ENCODE assay signal across 9 mouse cellular contexts in the genomic region with DNA sequence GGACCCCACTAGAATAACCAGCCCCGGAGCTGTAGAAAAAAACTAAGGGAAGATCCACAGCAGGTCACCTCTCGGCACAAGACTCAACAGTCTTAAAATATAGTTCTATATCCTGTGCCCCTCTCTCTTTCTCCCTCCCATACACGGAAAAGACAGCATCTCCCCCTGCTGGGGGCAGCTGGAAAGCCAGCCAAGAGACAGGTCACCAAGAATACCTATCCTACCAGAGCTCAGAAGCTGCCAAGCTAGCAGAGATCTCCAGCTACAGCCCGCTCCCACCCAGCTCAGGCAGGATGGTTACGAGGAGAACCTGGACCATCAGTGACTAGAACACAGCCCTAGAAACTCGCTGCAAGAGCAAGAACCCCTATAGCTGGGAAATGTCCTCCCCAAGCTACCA. TPM values are rescaled to one million over a fixed set of nuclear protein-coding genes. Genes with fewer than 3 reads are reported as not detected.
DNase-seq lines count a peak whose midpoint lies in the region; ATAC-seq and TF ChIP-seq lines count a peak whose summit lies in the region.
"Had no signal": no experiment of that assay in that cellular context is flagged by ENCODE, and none has a peak within 500 bp of the region (broad histone marks: within the 10 kb centered on the region; RNA-seq: fewer than 3 reads in every experiment).

No protein-coding gene starts in this region.

- H3K4me1 ChIP-seq in lung, postnatal 0 days (ENCODE audit: insufficient read depth, low read depth, low read length) = peaks cover 62% of the 10 kb centered on the region
- H3K4me1 ChIP-seq in small intestine, adult 2 months (ENCODE audit: control insufficient read depth, insufficient read depth, insufficient read length, low read length) = peaks cover 23% of the 10 kb centered on the region

- peak; percentile 76 for TF ChIP-seq CTCF in lung, postnatal 0 days (IDR thresholded peaks at IDR 0.05)
- TF ChIP-seq CTCF in small intestine, adult 2 months (IDR thresholded peaks at IDR 0.05; ENCODE audit: extremely low read depth, insufficient read length, insufficient replicate concordance, low read depth, low read length) = peak; percentile 39; the same call in 1 of the 2 replicates

- ATAC-seq in lung, postnatal 0 days = no peak
- no peak for ATAC-seq in monocyte, adult 5-6 weeks (replicated peaks; ENCODE audit: insufficient number of reproducible peaks, low FRiP score, low TSS enrichment, poor library complexity, severe bottlenecking)

- no peak overlapping the region for H3K4me2 ChIP-seq in lung, postnatal 0 days (replicated peaks; ENCODE audit: low read depth, low read length)

- TF ChIP-seq EP300 in lung, postnatal 0 days (IDR thresholded peaks at IDR 0.05) = no peak

- no peaks in the 10 kb centered on the region for H3K9me3 ChIP-seq in lung, postnatal 0 days (ENCODE audit: low read length)

- H3K27ac ChIP-seq in lung, postnatal 0 days (ENCODE audit: low read length) = no peak overlapping the region
- H3K27ac ChIP-seq in small intestine, adult 2 months (ENCODE audit: insufficient read depth, low read depth, low read length) = no peak overlapping the region

- no peaks in the 10 kb centered on the region for H3K27me3 ChIP-seq in lung, postnatal 0 days (replicated peaks; ENCODE audit: insufficient read depth, low read length)
- no peaks in the 10 kb centered on the region for H3K27me3 ChIP-seq in small intestine, adult 2 months (ENCODE audit: control insufficient read depth, insufficient read depth, low read length)

- H3K9ac ChIP-seq in lung, postnatal 0 days (replicated peaks; ENCODE audit: low read depth) = no peak overlapping the region

- H3K36me3 ChIP-seq in lung, postnatal 0 days (ENCODE audit: insufficient read depth, low read length) = peaks cover 6% of the 10 kb centered on the region; the same call in 1 of the 2 replicates
- H3K36me3 ChIP-seq in small intestine, adult 2 months (ENCODE audit: control insufficient read depth, insufficient read depth, low read length) = no peaks in the 10 kb centered on the region

- peak; percentile 72 for DNase-seq in adrenal gland, postnatal 10 days
- DNase-seq in adrenal gland, adult 18-20 months (ENCODE audit: low spot score in 2 of 2) = no peak
- DNase-seq in lung, postnatal 0 days (ENCODE audit: low spot score) = peak; percentile 58
- DNase-seq in lung, adult 18-20 months = no peak
- DNase-seq in embryo, embryonic 11 days = peak; percentile 73
- peak; percentile 67 to 68 for DNase-seq in kidney, postnatal 25 days

- TF ChIP-seq POLR2A in small intestine, adult 2 months (IDR thresholded peaks at IDR 0.05; ENCODE audit: low read depth, low read length) = no peak

- no peak overlapping the region for H3K4me3 ChIP-seq in lung, postnatal 0 days (ENCODE audit: low read depth, low read length)
- H3K4me3 ChIP-seq in small intestine, adult 2 months (ENCODE audit: low read depth, low read length) = no peak overlapping the region

- WGBS in lung, postnatal 0 days = 36% methylated on average over 6 of the region's 6 CpGs
- 58% methylated on average over 6 of the region's 6 CpGs for WGBS in small intestine, adult 2 months

RNA-seq across cellular contexts. Expression of a gene that starts 6.8 kb away (rescaled TPM):
- total RNA-seq in adrenal gland, postnatal 10 days (2021) = 100 to 1,000 TPM in 1 of 2 experiments, 10 to 100 TPM in 1; 84.4 to 113 TPM
- 100 to 1,000 TPM in 1 of 2 experiments, 10 to 100 TPM in 1; 79.1 to 115 TPM for total RNA-seq in adrenal gland, adult 18-20 months (2021)
- polyA plus RNA-seq in lung, postnatal 0 days (2015; fragmentation: Nextera tagmentation; extraction: Ambion mirVana) = 65.6 and 79.0 TPM in 2 replicates
- polyA plus RNA-seq in small intestine, adult 2 months (2012; rRNA removed) = 82.5 and 102 TPM in 2 replicates
- total RNA-seq in monocyte, adult 5-6 weeks (2017) = 46.5 to 54.0 TPM (median 51.7 TPM) in 3 replicates

RNA-seq across cellular contexts. Expression of a gene that starts 25.5 kb away (rescaled TPM):
- total RNA-seq in adrenal gland, postnatal 10 days (2021) = 1 to 10 TPM; 1.9 to 4.5 TPM
- total RNA-seq in adrenal gland, adult 18-20 months (2021) = under 1 TPM in 1 of 2 experiments, not detected in 1; 0.46 TPM
- polyA plus RNA-seq in lung, postnatal 0 days (2015; fragmentation: Nextera tagmentation; extraction: Ambion mirVana) = 0.88 and 1.3 TPM in 2 replicates
- 2.4 and 5.2 TPM in 2 replicates for polyA plus RNA-seq in small intestine, adult 2 months (2012; rRNA removed)
- total RNA-seq in monocyte, adult 5-6 weeks (2017) = not detected in 3 replicates

RNA-seq across cellular contexts. Expression of a gene that starts 33.7 kb away (rescaled TPM):
- 10 to 100 TPM; 72.3 to 74.7 TPM for total RNA-seq in adrenal gland, postnatal 10 days (2021)
- 100 to 1,000 TPM; 121 to 128 TPM for total RNA-seq in adrenal gland, adult 18-20 months (2021)
- polyA plus RNA-seq in lung, postnatal 0 days (2015; fragmentation: Nextera tagmentation; extraction: Ambion mirVana) = 15.8 and 16.7 TPM in 2 replicates
- polyA plus RNA-seq in small intestine, adult 2 months (2012; rRNA removed) = 41.0 and 53.8 TPM in 2 replicates
- total RNA-seq in monocyte, adult 5-6 weeks (2017) = 6.1 to 10.7 TPM (median 9.1 TPM) in 3 replicates

RNA-seq across cellular contexts. Expression of a gene that starts 38.1 kb away (rescaled TPM):
- 10 to 100 TPM; 77.5 to 80.8 TPM for total RNA-seq in adrenal gland, postnatal 10 days (2021)
- 100 to 1,000 TPM in 1 of 2 experiments, 10 to 100 TPM in 1; 83.9 to 102 TPM for total RNA-seq in adrenal gland, adult 18-20 months (2021)
- 74.7 and 79.9 TPM in 2 replicates for polyA plus RNA-seq in lung, postnatal 0 days (2015; fragmentation: Nextera tagmentation; extraction: Ambion mirVana)
- polyA plus RNA-seq in small intestine, adult 2 months (2012; rRNA removed) = 8.3 and 18.7 TPM in 2 replicates
- total RNA-seq in monocyte, adult 5-6 weeks (2017) = 26.7 to 93.0 TPM (median 26.9 TPM) in 3 replicates

RNA-seq across cellular contexts. Expression of a gene that starts 45.4 kb away (rescaled TPM):
- total RNA-seq in adrenal gland, postnatal 10 days (2021) = 1 to 10 TPM; 1.1 to 2.6 TPM
- under 1 TPM; 0.30 to 0.61 TPM for total RNA-seq in adrenal gland, adult 18-20 months (2021)
- polyA plus RNA-seq in lung, postnatal 0 days (2015; fragmentation: Nextera tagmentation; extraction: Ambion mirVana) = not detected in 2 replicates
- 0.29 and 1.8 TPM in 2 replicates for polyA plus RNA-seq in small intestine, adult 2 months (2012; rRNA removed)
- not detected in 3 replicates for total RNA-seq in monocyte, adult 5-6 weeks (2017)
- polyA plus RNA-seq: stomach, embryonic 14.5 days had no signal

Comparison
In these comparisons a context has a peak if more than half of its experiments do, and no peak if none do; other contexts are left out.
1. DNase-seq: peak in adrenal gland, postnatal 10 days (single experiment), lung, postnatal 0 days (single experiment), embryo, embryonic 11 days (single experiment) and kidney, postnatal 25 days (2 of 2); none in adrenal gland, adult 18-20 months (0 of 2) and lung, adult 18-20 months (0 of 2).